Mouse (Mus musculus): ENCODE data around the gene Jun. TPM values are rescaled to one million over a fixed set of nuclear protein-coding genes. Genes with fewer than 3 reads are reported as not detected.

Jun gene
- polyA plus RNA-seq, 1 experiment from 2014 or later = 32.9 TPM

DNA sequence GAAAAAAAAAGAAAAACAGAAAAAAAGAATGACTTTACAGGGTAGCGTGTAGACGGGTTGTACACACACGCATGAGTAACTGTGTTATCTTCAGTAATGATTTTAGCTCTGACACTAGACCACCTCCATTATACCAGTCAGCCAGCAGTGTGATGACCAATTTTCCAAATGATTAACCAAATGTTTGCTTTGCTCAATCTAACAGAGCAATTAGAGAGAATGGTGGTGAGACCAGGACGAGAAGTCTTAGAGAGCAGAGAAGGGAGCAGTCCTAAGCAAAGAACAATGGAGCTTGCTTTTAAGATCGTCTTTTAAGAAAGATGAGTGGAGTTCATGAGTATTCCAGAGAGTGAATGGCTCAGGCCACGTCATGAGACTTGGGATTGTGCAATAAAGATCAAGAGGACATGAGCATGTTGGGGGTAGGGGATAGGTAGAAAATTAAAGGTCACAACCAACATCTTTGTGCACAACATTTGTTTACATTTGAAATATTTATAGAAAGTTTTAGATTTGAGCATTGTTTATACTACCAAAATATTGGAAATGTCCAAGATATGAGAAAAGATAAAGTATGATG lies 46.7 kb downstream of the Jun start:
- Histone ChIP-seq H3K4me2 (ENCODE audit: low read depth, low read length) (no peak overlapping the region), H3K27ac (replicated peaks; ENCODE audit: low read depth, low read length) (no peak overlapping the region), H3K36me3 (replicated peaks; ENCODE audit: control insufficient read depth, insufficient read depth, low read depth, low read length) (no peaks in the 10 kb centered on the region), H3K27me3 (ENCODE audit: control insufficient read depth, insufficient read depth, low read length) (no peaks in the 10 kb centered on the region), H3K4me1 (ENCODE audit: control insufficient read depth, insufficient read depth, low read length) (no peaks in the 10 kb centered on the region), H3K9me3 (replicated peaks; ENCODE audit: control insufficient read depth, low read length) (no peaks in the 10 kb centered on the region), H3K9ac (replicated peaks; ENCODE audit: low read length) (no peak overlapping the region), H3K4me3 (ENCODE audit: low read depth, low read length) (no peak overlapping the region)
- ATAC-seq (replicated peaks; ENCODE audit: insufficient number of reproducible peaks, low FRiP score, low TSS enrichment, low read depth) (no peak), DNase-seq (ENCODE audit: low spot score) (no peak)
- whole genome bisulfite sequencing = 78% methylated on average over 6 of the region's 6 CpGs

DNA sequence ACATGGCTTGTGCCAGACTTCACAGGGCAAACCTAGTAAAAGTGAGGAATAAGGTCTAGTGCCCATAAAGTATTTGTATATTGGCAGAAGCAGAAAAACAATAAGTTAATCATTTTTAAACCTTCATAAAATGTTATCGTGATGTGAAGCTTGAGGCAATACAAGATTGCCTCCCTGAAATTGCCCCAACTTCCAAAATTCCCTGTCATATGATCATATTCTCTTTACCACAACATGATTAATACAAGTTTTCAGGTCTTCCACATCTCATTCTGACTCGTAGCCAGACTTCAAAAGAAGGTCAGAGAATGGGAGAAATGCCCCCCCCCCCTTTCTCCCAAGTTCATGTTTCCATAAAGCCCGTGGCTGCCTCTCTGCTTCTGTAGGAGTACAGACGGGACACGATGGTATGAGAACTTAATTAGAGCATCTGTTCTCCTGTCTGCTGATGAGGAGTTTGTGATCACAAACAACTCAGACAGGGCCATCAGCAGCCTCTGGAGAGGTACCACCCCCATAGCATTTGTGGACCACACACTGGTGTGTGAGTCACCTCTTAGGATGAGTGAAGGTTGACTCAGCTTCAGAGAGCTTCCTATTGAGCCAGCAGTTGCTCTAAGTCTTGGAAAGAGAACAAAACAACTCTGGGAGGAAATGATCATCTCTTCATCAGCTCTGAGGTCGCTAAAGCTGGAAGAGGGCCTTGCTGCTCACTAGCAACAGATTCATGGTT lies 50.8 kb downstream of the Jun start:
- no peak for ATAC-seq (replicated peaks; ENCODE audit: insufficient number of reproducible peaks, low FRiP score, low TSS enrichment, low read depth)
- H3K27ac ChIP-seq (replicated peaks; ENCODE audit: low read depth, low read length) = no peak overlapping the region
- 74% methylated on average over 6 of the region's 6 CpGs for WGBS

GRCm38 (mm10) chr4:95000147-95000546 lies 51.9 kb downstream of the Jun start:
- Histone ChIP-seq H3K27me3 (ENCODE audit: control insufficient read depth, insufficient read depth, low read length) (no peaks in the 10 kb centered on the region), H3K4me1 (ENCODE audit: control insufficient read depth, insufficient read depth, low read length) (no peaks in the 10 kb centered on the region), H3K4me2 (ENCODE audit: low read depth, low read length) (no peak overlapping the region), H3K27ac (replicated peaks; ENCODE audit: low read depth, low read length) (no peak overlapping the region), H3K36me3 (replicated peaks; ENCODE audit: control insufficient read depth, insufficient read depth, low read depth, low read length) (no peaks in the 10 kb centered on the region), H3K4me3 (ENCODE audit: low read depth, low read length) (no peak overlapping the region), H3K9me3 (replicated peaks; ENCODE audit: control insufficient read depth, low read length) (no peaks in the 10 kb centered on the region), H3K9ac (replicated peaks; ENCODE audit: low read length) (no peak overlapping the region)
- no peak for ATAC-seq (replicated peaks; ENCODE audit: insufficient number of reproducible peaks, low FRiP score, low TSS enrichment, low read depth)
- no peak for DNase-seq (ENCODE audit: low spot score)
- 69% methylated on average over 1 of the region's 1 CpGs for WGBS

More for the DNA sequence above, 50.8 kb downstream of the Jun start:
- Histone ChIP-seq H3K9ac (replicated peaks; ENCODE audit: low read length) (no peak overlapping the region), H3K36me3 (replicated peaks; ENCODE audit: control insufficient read depth, insufficient read depth, low read depth, low read length) (no peaks in the 10 kb centered on the region), H3K27me3 (ENCODE audit: control insufficient read depth, insufficient read depth, low read length) (no peaks in the 10 kb centered on the region), H3K9me3 (replicated peaks; ENCODE audit: control insufficient read depth, low read length) (no peaks in the 10 kb centered on the region), H3K4me1 (ENCODE audit: control insufficient read depth, insufficient read depth, low read length) (no peaks in the 10 kb centered on the region), H3K4me3 (ENCODE audit: low read depth, low read length) (no peak overlapping the region), H3K4me2 (ENCODE audit: low read depth, low read length) (no peak overlapping the region)
- DNase-seq (ENCODE audit: low spot score) = no peak

DNA sequence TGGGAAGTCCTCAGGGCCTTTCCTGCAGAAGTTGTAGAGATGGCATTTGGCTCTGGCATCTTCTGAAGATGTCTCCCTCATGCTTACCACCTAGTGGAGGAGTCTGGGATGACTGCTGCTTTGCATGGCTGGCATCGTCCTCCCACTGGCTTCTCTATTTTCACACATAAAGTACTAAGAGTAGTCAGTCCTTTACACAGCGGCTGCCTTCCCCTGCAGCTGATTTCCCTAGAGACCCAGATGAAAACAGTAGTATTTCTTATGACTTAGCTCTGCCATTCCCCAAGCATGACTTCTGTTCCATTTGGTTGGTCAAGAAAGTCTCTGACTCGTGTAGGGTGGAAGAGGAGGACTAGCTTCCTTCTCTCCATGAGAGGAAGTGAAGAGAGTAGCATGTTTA lies 52.8 kb downstream of the Jun start:
- 67% methylated on average over 3 of the region's 3 CpGs for WGBS
- no peaks in the 10 kb centered on the region for H3K36me3 ChIP-seq (replicated peaks; ENCODE audit: control insufficient read depth, insufficient read depth, low read depth, low read length)
- no peaks in the 10 kb centered on the region for H3K27me3 ChIP-seq (ENCODE audit: control insufficient read depth, insufficient read depth, low read length)
- no peak overlapping the region for H3K4me2 ChIP-seq (ENCODE audit: low read depth, low read length)
- H3K4me3 ChIP-seq (ENCODE audit: low read depth, low read length) = no peak overlapping the region
- DNase-seq (ENCODE audit: low spot score) = peak; percentile 41
- no peaks in the 10 kb centered on the region for H3K4me1 ChIP-seq (ENCODE audit: control insufficient read depth, insufficient read depth, low read length)
- ATAC-seq (replicated peaks; ENCODE audit: insufficient number of reproducible peaks, low FRiP score, low TSS enrichment, low read depth) = no peak
- no peaks in the 10 kb centered on the region for H3K9me3 ChIP-seq (replicated peaks; ENCODE audit: control insufficient read depth, low read length)
- H3K9ac ChIP-seq (replicated peaks; ENCODE audit: low read length) = no peak overlapping the region
- H3K27ac ChIP-seq (replicated peaks; ENCODE audit: low read depth, low read length) = no peak overlapping the region

Other genes with a start within 250 kb of the Jun start
- gene Eqtn, start 123.4 kb downstream of the Jun start, polyA plus RNA-seq (2014; fragmentation: Nextera tagmentation; extraction: Ambion mirVana) = not detected in 2 replicates
- 24.8 and 25.4 TPM in 2 replicates for gene Mysm1, start 73.1 kb downstream of the Jun start, polyA plus RNA-seq (2014; fragmentation: Nextera tagmentation; extraction: Ambion mirVana)

All from embryonic facial prominence, embryonic 11.5 days (tissue).